Mouse (Mus musculus) CH12.LX (cell line): ENCODE data around the gene Cdc37.

ENCODE experiments used
- CTCF ChIP-seq, 2 experiments: IDR thresholded peaks in 1 of 2; conservative IDR thresholded peaks in 1 of 2; 2 replicates each; pipeline ENCODE4 v1.5.1; 2011 to 2012; ENCODE audit warnings: low read depth in 2 of 2, low read length in 2 of 2, improper control_type of control experiment in 1 of 2, inconsistent platforms in 1 of 2, mild to moderate bottlenecking in 1 of 2, moderate library complexity in 1 of 2
- POLR2AphosphoS2 ChIP-seq: IDR thresholded peaks from 2 replicates; pipeline ENCODE4 v1.6.1; 2011; ENCODE audit warnings: low read depth, low read length, improper control_type of control experiment
- UBTF ChIP-seq: IDR thresholded peaks from 2 replicates; pipeline ENCODE4 v1.6.1; 2012; ENCODE audit warnings: low read depth, mild to moderate bottlenecking, inconsistent platforms, low read length, improper control_type of control experiment, moderate library complexity
- USF1 ChIP-seq: IDR thresholded peaks from 2 replicates; pipeline ENCODE4 v1.6.1; 2014; ENCODE audit warnings: low read depth, mild to moderate bottlenecking, inconsistent platforms, low read length, improper control_type of control experiment

DNA sequence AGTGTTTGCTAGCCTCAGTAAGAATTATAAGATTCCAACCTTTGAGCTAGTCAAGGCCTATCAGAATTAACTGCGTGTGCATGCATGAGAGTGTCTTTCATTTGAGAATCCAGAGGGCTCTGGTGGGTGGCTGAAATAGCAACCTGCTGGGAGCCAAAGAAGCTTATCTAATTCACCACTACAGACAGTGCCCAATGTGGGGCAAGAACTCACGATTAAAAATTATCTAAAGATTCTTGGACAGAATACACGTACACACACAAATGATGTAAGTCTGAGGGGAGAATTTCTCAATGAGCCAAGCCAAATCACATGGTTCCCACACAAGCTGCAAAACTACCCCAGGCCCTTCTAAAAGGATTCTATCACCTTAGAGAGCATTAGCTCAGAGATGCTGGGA, 66.5 kb downstream of the Cdc37 start:
- no peak for TF ChIP-seq POLR2AphosphoS2
- no peak for TF ChIP-seq UBTF
- TF ChIP-seq USF1: no peak
- no peak for TF ChIP-seq CTCF (conservative IDR thresholded peaks at IDR 0.05 in 1 of 2, IDR thresholded peaks at IDR 0.05 in 1 of 2; ENCODE audit: low read depth in 2 of 2, low read length in 2 of 2)
